In the genomic region with DNA sequence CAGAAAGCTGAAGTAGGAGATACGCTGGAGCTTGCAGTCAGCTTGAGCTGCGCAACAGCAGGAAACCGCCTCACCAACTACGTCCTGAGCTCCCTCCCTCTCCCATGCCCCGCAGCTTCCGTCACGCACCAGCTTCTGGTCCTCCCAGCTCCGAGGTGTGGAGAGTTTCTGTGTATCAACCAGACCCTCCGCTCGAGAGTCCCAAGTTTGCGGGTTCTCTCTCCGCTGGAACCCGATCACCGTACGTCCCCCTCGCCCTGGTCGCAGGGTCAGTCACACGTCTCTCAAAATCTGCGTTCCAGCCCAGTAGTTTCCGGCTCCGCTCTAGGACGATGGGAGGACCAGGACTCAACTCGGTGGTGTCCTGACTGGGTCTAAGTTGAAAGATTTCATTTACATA, we compare ENCODE assay signal across 7 mouse cellular contexts. TPM values are rescaled to one million over a fixed set of nuclear protein-coding genes. Genes with fewer than 3 reads are reported as not detected.
DNase-seq lines count a peak whose midpoint lies in the region; ATAC-seq and TF ChIP-seq lines count a peak whose summit lies in the region.

A gene (minus strand): TSS at position 282 of the 400 bp plus-strand sequence.

- TF ChIP-seq POLR2A in kidney, adult 2 months (IDR thresholded peaks at IDR 0.05; ENCODE audit: low read depth, low read length) = peak; percentile 78
- peak; percentile 27; the same call in 1 of the 2 replicates for TF ChIP-seq POLR2A in spleen, adult 2 months (IDR thresholded peaks at IDR 0.05; ENCODE audit: low read depth, low read length)

- H3K36me3 ChIP-seq in kidney, adult 2 months (ENCODE audit: control insufficient read depth, insufficient read depth, low read length) = 0 out of 2 replicates have a peak, but pooled peaks cover 2% of the 10 kb centered on the region
- H3K36me3 ChIP-seq in limb, embryonic 12.5 days = peaks cover 23% of the 10 kb centered on the region
- H3K36me3 ChIP-seq in midbrain, embryonic 15.5 days (replicated peaks) = no peaks in the 10 kb centered on the region
- peaks cover 8% of the 10 kb centered on the region for H3K36me3 ChIP-seq in spleen, adult 2 months (ENCODE audit: control insufficient read depth, insufficient read depth, low read length)

- H3K27ac ChIP-seq in kidney, adult 2 months (ENCODE audit: insufficient read depth, low read depth, low read length) = peak within 1 kb of the TSS; percentile 96
- peak within 1 kb of the TSS; percentile 67; the same call in 1 of the 2 replicates for H3K27ac ChIP-seq in limb, embryonic 12.5 days
- peak within 1 kb of the TSS; percentile 70 for H3K27ac ChIP-seq in midbrain, embryonic 15.5 days
- peak within 1 kb of the TSS; percentile 75 for H3K27ac ChIP-seq in spleen, adult 2 months (ENCODE audit: insufficient read depth, low read length)

- peak; percentile 81 for ATAC-seq in limb, embryonic 12.5 days (ENCODE audit: insufficient number of reproducible peaks, insufficient read depth, low FRiP score, low TSS enrichment, low read depth)
- ATAC-seq in midbrain, embryonic 15.5 days (replicated peaks) = peak; percentile 97

- H3K4me2 ChIP-seq in limb, embryonic 12.5 days = peak within 1 kb of the TSS; percentile 68
- peak within 1 kb of the TSS; percentile 80 for H3K4me2 ChIP-seq in midbrain, embryonic 15.5 days

- TF ChIP-seq CTCF in kidney, adult 2 months (conservative IDR thresholded peaks at IDR 0.05; ENCODE audit: insufficient read depth, insufficient read length, low read depth, low read length) = no peak
- no peak for TF ChIP-seq CTCF in spleen, adult 2 months (IDR thresholded peaks at IDR 0.05; ENCODE audit: extremely low read depth, insufficient read depth, insufficient read length, insufficient replicate concordance)

- H3K9ac ChIP-seq in limb, embryonic 12.5 days (replicated peaks) = peak within 1 kb of the TSS; percentile 70
- H3K9ac ChIP-seq in midbrain, embryonic 15.5 days = peak within 1 kb of the TSS; percentile 49

- H3K4me3 ChIP-seq in kidney, adult 2 months (ENCODE audit: insufficient read depth, low read depth, low read length) = peak within 1 kb of the TSS; percentile 97
- H3K4me3 ChIP-seq in limb, embryonic 12.5 days (replicated peaks) = peak within 1 kb of the TSS; percentile 60
- peak within 1 kb of the TSS; percentile 51 for H3K4me3 ChIP-seq in midbrain, embryonic 15.5 days
- H3K4me3 ChIP-seq in spleen, adult 2 months (ENCODE audit: extremely low read depth, insufficient read depth, insufficient read length) = peak within 1 kb of the TSS; percentile 92

- no peaks in the 10 kb centered on the region for H3K27me3 ChIP-seq in kidney, adult 2 months (replicated peaks; ENCODE audit: control insufficient read depth, insufficient read depth, low read length)
- 0 out of 2 replicates have a peak, but pooled peaks cover 4% of the 10 kb centered on the region for H3K27me3 ChIP-seq in limb, embryonic 12.5 days
- 0 out of 2 replicates have a peak, but pooled peaks cover 12% of the 10 kb centered on the region for H3K27me3 ChIP-seq in midbrain, embryonic 15.5 days (replicated peaks)
- no peaks in the 10 kb centered on the region for H3K27me3 ChIP-seq in spleen, adult 2 months (ENCODE audit: control insufficient read depth, insufficient read depth, low read length)

- under 1% methylated on average over 23 of the region's 23 CpGs for WGBS in kidney, adult 2 months
- under 1% methylated on average over 23 of the region's 23 CpGs for WGBS in limb, embryonic 12.5 days
- WGBS in midbrain, embryonic 15.5 days = 0% methylated on average over 23 of the region's 23 CpGs
- under 1% methylated on average over 23 of the region's 23 CpGs for WGBS in spleen, adult 2 months

- peaks cover 6% of the 10 kb centered on the region; the same call in 1 of the 2 replicates for H3K4me1 ChIP-seq in kidney, adult 2 months (ENCODE audit: control insufficient read depth, insufficient read depth, low read length)
- peaks cover 9% of the 10 kb centered on the region for H3K4me1 ChIP-seq in limb, embryonic 12.5 days (replicated peaks)
- peaks cover 14% of the 10 kb centered on the region for H3K4me1 ChIP-seq in midbrain, embryonic 15.5 days
- 0 out of 2 replicates have a peak, but pooled peaks cover 2% of the 10 kb centered on the region for H3K4me1 ChIP-seq in spleen, adult 2 months (ENCODE audit: control insufficient read depth, insufficient read depth, insufficient read length)

- DNase-seq in adrenal gland, postnatal 10 days = peak; percentile 90
- DNase-seq in embryo, embryonic 9.5 days (ENCODE audit: extremely low spot score) = peak; percentile 87
- DNase-seq in heart, adult 18-20 months = peak; percentile 90 to 94
- peak; percentile 92 for DNase-seq in kidney, adult 2 months
- peak; percentile 69 to 76 for DNase-seq in spleen, adult 2 months (ENCODE audit: low read depth in 1 of 2, low spot score in 2 of 2)

- no peaks in the 10 kb centered on the region for H3K9me3 ChIP-seq in limb, embryonic 12.5 days
- no peaks in the 10 kb centered on the region for H3K9me3 ChIP-seq in midbrain, embryonic 15.5 days

RNA-seq across cellular contexts. Expression of the gene that starts here (rescaled TPM):
- total RNA-seq in adrenal gland, postnatal 10 days (2021) = 10 to 100 TPM; 28.9 to 37.3 TPM
- 10 to 100 TPM; 22.2 to 25.9 TPM for total RNA-seq in heart, adult 18-20 months (2021)
- 13.7 and 14.7 TPM in 2 replicates for polyA plus RNA-seq in kidney, adult 2 months (2012; rRNA removed)
- polyA plus RNA-seq in limb, embryonic 12.5 days (2016; fragmentation: Nextera tagmentation; extraction: Ambion mirVana) = 31.8 and 36.0 TPM in 2 replicates
- 21.9 and 26.3 TPM in 2 replicates for polyA plus RNA-seq in midbrain, embryonic 15.5 days (2015; fragmentation: Nextera tagmentation; extraction: Ambion mirVana)
- 6.7 and 8.5 TPM in 2 replicates for polyA plus RNA-seq in spleen, adult 2 months (2012; rRNA removed)

Comparison
In these comparisons a context has a peak if more than half of its experiments do, and no peak if none do; other contexts are left out.
1. Peak in every context shown above with its lines: DNase-seq, ATAC-seq, H3K4me3 ChIP-seq and H3K27ac ChIP-seq.